Mouse (Mus musculus): Measurements from ENCODE around the gene Trpm6.
A peak's percentile ranks its signal among the peaks of the same experiment; 100 is the strongest.

Gene Trpm6

GRCm38 (mm10) chr19:18749598-18750339, at the start of gene Trpm6:
Gene Trpm6 (plus strand): TSS chr19:18749983.
- DNase-seq (ENCODE audit: low spot score): no peak

- DNase-seq (ENCODE audit: low spot score): no peak
Measured at GRCm38 (mm10) chr19:18708101-18708500, 41.7 kb upstream of the Trpm6 start.

- DNase-seq (ENCODE audit: low spot score): no peak
Measured at GRCm38 (mm10) chr19:18710903-18711302, 38.9 kb upstream of the Trpm6 start.

DNA sequence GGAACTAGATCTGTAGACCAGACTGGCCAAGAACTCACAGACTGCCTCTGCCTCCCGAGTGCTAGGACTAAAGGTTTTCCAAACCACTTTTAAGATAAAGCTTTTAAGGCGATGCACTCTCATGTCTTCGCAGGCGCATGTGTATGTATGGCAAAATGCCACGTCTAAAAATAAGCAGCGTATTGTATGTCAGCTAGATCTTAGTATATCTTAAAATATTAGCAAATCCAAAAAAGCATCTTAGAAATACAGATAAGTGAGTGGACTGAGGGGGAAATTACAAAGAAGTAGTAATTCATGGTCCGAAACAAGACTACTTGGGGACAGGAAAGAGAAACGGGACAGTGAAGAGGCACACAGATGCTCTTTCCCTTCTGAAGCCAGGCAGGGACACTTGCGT, 38.2 kb upstream of the Trpm6 start:
- no peak for DNase-seq (ENCODE audit: low spot score)

DNA sequence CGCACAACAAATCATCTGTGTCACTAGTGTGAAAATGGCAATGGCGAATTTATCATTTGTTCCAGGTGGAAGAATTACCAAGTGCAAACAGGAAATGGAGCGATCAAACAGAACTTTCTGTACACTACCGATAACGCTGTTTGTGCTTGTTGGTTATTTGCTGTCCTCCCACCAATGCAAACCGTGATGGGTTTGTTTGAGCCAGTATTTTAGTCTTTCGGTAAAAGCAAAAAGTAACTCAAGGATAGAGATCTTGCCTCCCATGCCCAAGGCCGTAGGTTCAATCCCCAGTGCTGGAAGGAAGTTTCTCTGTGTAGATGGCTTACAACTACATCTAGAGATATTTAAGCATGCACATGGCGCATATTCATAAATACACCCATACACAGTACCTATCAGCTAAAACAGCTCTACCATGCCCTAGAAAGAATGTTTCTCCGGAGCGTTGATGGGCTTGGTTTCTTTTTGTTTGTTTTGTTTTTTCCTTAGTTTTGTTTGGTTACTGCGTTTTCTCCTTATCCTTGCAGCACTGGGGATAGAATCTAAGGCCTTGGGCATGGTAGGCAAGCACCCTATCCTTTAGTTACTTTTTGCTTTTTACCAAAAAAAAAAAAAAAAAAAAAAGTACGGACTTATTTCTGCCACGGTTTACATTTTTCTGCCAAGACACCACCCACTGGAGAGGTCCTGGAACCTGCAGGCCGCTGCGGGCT, 37.5 kb upstream of the Trpm6 start:
- no peak for DNase-seq (ENCODE audit: low spot score)

GRCm38 (mm10) chr19:18712866-18713300, 36.9 kb upstream of the Trpm6 start, which contains the start of gene D030056L22Rik:
Gene D030056L22Rik (plus strand): TSS chr19:18713193.
- DNase-seq (ENCODE audit: low spot score): peak; percentile 98

- peak; percentile 46 for DNase-seq (ENCODE audit: low spot score)
Measured at GRCm38 (mm10) chr19:18713357-18713756, 36.4 kb upstream of the Trpm6 start.

DNA sequence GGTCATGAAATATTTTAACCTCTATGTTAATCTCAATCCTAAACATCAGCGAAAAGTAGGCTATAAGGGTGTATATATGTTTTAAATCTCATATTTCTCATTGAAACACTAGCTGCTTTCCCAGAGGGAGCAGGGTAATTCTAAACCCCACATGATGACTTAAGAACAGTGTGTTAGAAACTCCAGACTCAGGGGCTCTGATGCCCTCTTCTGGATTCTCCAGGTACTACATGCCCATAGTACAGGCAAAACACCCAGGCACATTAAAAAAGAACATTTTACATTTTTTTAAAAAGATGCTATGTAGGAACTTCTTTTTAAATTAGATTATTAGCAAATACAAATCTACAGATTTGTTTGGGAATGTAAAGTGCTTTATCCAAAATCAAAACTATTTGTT, 33.4 kb upstream of the Trpm6 start:
- DNase-seq (ENCODE audit: low spot score): peak; percentile 73

DNA sequence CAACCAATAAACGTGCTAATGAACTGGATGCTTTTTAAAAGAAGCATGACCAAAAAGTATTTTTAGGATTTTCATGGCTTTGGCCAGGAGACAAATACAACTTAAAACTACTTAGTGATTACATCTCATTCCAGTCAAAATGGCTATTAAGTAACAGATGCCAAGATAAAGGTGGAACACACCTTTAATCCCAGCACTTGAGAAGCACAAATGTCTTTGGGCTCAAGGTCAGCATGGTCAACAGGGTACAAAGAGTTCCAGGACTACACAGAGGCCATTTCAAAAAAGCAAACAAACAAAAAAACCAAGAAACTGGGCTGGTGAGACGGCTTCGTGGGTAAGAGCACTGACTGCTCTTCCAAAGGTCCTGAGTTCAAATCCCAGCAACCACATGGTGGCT, 29.4 kb upstream of the Trpm6 start:
- no peak for DNase-seq (ENCODE audit: low spot score)

GRCm38 (mm10) chr19:18725186-18725585, 24.6 kb upstream of the Trpm6 start:
- no peak for DNase-seq (ENCODE audit: low spot score)

DNA sequence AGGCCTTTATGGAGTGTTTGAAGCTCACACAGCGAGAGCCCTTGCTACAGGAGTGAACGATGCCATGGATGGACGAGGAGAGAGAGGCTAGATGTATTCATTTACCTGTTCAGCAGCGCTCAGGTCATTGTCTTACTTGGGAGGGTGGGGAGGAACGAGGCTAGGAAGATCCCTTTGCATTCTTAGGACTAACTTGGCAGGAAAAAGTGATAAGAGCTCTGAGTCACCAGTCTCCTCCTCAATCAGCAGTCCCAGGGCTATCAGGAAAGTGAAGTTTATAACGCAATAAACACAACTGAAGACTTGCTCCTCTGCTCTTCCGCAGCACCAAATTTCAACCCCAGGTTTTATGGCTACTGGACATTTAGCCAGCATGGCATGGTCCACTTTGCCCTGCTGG, 19.5 kb upstream of the Trpm6 start:
- DNase-seq (ENCODE audit: low spot score): no peak

DNA sequence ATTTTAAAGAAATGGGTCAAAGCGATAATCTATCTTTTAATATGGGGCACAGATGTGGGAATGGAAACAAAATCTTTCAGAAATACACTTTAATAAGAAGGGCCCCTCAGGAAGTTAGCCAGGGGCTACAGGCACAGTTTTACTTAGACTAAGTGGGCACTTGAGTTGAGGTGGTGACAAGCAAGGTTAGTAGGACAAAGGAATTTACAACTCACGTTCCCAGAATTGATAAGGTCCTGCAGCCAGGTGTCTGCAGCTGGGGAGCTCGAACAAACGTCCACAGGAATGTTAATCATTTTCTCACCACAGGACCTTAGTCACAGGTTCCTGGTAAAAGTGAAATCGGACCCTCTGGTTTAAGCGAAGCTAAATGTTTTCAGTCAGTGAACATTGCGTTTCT, 18.7 kb upstream of the Trpm6 start:
- DNase-seq (ENCODE audit: low spot score): no peak

DNA sequence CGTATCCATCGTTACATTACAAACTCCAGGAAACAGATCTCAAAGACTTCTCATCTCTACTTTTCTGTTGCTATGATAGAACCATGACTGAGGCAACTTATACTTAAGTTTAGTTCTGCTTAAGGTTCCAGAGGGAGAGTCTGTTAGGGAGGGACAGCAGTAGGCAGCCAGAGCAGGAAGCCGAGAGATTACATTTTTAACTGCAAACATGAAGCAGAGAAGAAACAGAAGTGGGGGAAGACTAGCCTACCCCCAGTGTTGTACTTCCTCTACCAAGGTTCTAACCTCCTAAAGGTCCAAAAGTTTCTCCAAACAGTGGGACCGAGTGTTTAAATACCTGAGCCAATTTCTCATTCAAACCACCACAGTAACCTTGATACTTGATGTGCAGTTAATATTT, 13.9 kb upstream of the Trpm6 start:
- no peak for DNase-seq (ENCODE audit: low spot score)

DNA sequence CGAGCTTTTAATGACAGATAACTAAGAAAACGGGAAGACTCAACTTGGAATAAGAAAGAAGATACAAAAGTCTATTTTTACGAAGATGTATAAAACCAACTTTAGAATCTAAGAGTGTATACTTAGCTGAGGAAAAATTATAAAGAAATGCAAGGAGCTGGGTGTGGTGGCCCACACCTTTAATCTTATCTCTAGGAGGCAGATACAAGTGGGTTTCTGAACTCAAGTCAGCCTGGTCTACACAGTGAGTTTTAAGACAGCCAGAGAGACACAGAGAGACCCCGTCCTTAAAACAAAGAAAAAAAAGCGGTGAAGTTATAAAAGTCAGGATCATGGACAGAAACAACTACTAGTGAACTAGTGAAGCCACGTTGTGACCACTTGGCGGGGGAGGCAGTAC, 10.6 kb upstream of the Trpm6 start:
- no peak for DNase-seq (ENCODE audit: low spot score)

DNA sequence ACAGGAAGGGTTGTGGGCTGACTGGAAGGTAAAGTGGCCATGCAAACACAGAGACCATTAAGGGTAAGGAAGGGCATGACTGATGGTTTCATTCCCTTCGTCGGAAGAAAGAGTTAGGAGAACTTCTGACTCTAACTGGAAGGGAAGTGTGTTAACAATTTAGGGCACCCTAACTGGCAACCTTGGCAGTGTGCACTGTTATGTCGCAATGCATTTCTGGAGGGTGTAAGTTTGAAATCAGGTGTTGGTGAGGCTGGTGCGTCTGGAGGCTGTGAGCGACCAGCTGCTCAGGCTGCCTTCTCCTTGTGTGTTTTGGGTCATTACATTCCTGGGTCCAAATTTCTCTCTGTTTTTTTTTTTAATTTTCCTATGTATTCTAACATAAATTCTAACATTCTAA, 5.8 kb upstream of the Trpm6 start:
- no peak for DNase-seq (ENCODE audit: low spot score)

DNA sequence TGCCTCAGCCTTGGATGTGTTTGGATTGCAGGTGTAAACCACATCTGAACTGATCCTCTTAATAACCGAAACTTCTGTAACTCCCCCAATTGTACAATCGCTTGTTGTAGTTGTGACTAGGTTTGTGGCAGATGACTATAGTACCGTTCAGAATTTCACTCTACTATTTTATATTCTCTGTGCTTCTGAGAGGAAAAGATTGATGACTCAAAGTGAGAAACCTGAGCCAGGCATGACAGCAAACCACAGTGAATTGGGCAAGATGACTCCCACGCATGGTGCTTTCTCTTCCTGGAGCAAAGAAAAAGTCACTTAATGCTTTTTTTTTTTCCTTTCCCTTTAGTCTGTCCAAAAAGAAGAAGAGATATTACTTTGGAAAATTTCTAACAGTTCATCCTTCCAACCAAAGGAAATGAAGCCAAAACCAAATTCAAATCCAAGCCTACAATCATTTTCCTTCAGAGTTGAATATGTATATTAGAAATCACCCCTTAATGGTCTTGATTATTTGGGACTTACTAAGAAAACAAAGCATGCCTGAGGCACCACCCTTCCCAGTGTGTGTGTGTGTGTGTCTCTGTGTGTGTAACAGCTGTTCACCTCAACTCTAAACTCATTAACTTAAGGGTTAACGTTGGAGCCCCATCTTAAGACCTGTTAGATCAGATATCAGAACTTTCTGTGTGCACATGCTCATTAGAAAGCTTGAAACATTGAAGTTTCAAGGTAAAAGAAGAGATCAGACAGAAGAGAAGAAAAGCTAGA, 3.0 kb upstream of the Trpm6 start:
- no peak for DNase-seq (ENCODE audit: low spot score)

DNA sequence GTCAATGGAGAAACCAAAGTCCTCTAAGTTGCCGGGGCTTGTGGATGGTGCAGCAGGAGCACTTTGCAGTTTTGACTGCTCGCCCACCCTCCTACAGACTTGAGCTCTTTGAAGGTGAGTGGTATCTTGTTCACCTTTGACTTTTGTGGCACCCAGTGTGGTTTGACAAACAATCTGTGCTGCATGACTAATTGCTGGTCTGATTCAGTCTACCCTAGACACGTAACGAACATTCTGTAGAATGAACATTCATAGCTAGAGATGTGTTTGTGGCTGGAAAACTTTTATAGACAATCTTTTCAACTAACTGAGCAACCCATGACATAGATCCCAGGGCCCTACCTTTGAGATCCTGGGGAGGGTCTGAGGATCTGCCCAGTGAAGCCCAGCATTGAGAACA, 2.4 kb upstream of the Trpm6 start:
- no peak for DNase-seq (ENCODE audit: low spot score)

GRCm38 (mm10) chr19:18757191-18757590, 7.4 kb downstream of the Trpm6 start:
- no peak for DNase-seq (ENCODE audit: low spot score)

DNA sequence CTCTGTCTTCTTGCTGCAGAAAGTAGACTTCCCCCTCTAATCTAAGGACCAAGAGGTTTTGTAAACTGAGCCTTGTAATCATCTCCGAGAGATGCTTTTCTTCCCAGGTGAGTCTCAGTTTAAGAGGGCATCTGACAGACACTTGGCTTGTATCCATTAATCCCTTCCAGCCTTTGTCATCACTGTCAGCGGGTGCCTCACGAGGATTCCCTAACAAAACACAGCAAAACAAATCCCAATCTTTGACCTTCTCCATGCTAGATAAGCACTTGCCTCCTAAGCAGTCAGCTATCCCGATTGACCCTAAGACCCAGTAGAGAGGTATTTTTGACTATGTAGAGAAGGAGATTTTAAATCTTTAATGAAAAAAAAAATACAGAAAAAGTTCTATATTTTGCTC, 7.9 kb downstream of the Trpm6 start:
- no peak for DNase-seq (ENCODE audit: low spot score)

- DNase-seq (ENCODE audit: low spot score): no peak
Measured at GRCm38 (mm10) chr19:18758269-18758668, 8.5 kb downstream of the Trpm6 start.

DNA sequence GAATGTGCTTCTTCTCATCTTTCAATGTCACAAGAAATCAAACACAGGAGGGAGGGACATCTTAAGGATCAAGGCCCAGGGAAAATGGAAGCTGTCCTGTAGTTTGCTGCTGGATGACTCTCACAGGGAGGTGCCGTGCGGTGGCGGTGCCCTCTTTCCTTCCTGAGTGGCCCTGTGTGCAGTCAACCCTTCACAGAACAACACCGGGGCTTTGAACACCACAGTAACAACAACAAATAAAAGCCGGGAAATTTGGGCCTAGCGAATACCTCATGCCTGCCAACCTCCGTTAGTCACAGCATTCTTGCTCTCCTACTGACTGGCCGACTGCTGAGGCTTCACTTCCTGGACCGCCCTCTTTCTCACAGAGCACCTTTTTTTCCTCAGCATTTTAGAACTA, 9.1 kb downstream of the Trpm6 start:
- no peak for DNase-seq (ENCODE audit: low spot score)

- DNase-seq (ENCODE audit: low spot score): no peak
Measured at GRCm38 (mm10) chr19:18766399-18766798, 16.6 kb downstream of the Trpm6 start.

DNA sequence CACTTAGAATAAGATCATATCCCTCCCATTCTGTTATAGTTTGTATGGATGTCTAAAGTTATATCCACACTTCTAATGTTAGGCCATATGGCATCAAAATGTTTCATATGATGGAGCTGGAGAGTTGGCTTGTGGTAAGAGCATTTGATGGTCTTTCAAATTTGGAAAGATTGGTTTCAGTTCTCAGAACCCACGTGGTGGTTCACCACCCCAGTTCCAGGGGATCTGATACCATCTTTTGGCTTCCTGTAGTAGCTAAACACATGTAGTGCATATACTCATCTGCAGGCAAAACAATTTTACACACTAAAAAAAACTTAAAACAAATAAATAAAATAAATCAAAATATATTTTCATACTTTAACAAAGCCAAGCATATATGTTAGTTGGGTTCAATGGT, 21.3 kb downstream of the Trpm6 start:
- DNase-seq (ENCODE audit: low spot score): no peak

Data from urinary bladder, postnatal 14 days (tissue).